Mouse (Mus musculus) spleen, adult 12 weeks (tissue): Measurements from ENCODE around the gene Gm10337.

Experiments
- DNase-seq: peaks from one replicate; pipeline ENCODE4 v3.0.0; 2022; ENCODE audit warnings: low spot score

The Gm10337 gene

DNA sequence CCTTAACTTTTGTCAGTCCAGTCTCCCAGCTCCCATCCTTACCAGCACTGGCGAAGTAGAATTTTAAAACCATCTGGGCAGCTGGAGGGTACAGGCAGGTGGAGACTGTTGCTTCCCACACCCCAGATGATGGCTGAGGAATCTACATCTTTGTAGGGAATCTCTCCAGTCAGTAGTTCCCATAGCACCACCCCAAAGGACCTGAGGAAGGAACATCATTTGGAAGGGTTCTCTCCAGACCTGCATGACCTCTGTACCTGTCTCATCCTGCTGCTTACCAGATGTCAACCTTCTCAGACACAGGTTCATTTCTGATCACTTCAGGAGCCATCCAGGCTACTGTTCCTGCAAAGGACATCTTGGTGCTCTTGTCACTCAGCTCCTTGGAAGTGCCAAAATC, at the start of gene Gm10337:
Gene Gm10337, plus strand, starts transcription at position 276 of the 400 bp plus-strand sequence.
- DNase-seq: no peak

DNA sequence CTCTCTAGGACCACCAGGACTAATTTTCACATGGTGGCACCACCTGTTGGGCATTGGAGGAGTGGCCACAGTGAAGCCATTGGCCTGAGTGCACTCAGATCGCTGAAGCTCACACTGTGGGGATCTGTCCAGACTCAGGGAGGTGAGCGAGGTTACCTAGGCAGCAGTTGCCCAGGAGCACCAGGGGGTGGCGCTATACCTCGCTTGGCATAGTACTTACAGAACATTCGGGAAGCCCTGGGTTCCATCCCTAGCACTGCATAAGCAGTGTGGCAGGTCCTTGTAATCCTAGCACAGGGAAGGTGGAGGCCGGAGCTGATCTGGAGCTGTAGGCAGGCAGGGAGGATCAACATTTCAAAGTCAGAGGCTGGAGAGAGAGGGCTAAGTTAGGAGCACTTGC, 47.5 kb upstream of the Gm10337 start:
- peak; percentile 21 for DNase-seq

DNA sequence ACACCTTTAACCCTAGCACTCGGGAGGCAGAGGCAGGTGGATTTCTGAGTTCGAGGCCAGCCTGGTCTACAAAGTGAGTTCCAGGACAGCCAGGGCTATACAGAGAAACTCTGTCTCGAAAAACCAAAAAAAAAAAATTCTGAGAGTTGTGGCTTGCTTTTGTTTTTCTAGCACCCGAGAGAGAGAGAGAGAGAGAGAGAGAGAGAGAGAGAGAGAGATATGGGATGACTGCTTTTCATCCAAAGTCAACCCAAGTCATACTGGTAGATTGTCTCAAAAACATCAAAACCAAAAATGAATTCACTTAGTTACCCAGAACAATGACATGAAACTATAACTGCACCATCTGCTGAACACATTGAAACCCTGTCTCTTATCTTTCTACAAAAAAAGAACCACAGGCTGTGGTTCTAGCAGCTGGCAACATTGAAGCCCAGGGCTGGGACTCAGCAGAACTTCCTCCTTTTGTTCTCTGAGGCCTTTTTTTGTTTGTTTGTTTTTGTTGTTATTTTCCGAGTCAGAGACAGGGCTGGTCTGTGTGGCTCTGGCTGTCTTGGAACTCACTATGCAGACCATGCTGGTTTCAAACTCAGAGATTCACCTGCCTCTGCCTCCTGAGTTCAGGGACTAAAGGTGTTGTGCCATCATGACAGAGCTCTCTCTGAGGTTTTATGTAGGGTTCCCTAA, 45.3 kb upstream of the Gm10337 start:
- no peak for DNase-seq

DNA sequence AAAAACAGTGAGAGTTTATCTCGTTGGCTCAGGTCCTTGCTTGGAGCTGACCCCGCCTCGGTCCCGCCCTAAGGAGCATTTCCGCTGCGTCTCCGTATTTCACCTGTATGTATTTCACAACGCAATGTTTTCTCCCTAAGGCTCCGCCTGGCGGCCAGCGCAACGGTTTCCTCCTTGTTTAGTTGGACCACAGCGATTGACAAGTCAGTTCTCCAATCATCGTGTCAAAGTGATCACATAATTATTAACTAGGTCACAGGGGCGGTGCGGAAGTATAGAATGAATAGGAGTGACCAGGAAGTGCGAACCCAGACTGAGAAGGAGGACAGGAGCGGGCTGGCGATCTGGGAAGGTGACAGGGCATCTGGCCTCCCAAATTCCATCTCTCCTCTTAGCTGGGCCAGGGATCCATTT, 44.6 kb upstream of the Gm10337 start, which contains the start of gene Prr13:
Gene Prr13, plus strand, starts transcription at position 125 of the 414 bp plus-strand sequence.
- peak; percentile 82 for DNase-seq

DNA sequence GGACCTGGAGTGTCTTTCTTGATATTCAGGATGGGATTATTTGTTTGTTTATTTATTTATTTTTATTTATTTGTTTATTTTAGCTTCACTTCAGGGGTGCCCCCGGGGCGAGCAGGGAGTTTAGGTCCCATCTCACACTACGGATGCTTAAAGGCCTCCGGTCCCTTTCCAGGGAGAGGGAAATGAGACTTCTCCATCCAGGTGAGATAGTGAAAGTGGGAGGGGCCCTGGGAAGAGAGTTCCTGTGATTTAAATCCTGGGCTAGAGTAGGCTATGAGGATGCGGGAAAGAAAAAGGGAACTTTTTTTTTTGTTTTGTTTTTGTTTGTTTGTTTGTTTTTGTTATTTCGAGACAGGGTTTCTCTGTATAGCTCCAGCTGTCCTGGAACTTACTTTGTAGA, 44.1 kb upstream of the Gm10337 start:
- no peak for DNase-seq

DNA sequence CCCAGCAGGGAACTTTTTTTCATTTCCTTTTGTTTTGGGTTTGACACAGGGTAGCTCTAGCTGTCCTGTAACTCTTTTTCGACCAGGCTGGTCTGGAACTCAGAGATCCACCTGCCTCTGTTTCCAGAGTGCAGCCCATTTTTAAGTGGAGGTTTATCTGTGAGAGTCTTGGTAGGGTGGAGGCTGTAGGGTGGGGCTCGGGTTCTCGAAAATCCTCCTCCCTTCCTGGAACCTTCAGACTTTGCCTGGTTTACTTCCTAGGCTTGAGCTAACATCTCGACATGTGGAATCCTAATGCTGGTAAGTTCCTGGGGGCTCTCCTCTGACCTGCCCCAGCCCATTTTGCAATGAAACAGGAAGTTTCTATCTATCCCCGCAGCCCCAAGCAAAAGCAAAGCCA, 43.7 kb upstream of the Gm10337 start:
- peak; percentile 19 for DNase-seq

DNA sequence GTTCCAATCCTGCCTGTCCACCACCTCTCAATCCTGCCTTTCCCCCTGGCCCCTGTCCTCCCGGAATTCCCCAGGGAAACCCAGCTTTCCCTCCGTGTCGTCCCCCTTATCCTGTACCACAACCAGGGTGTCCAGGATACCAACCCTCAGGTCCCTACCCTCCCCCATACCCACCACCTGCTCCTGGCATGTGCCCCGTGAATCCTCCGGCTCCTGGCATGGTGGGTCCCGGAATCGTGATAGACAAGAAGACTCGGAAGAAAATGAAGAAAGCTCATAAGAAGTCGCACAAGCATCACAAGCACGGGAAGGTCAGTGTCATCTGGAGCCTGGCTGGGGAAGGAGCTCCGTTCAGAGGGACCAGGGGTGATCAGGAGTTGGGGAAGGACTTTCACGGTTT, 43.1 kb upstream of the Gm10337 start:
- DNase-seq: no peak

DNA sequence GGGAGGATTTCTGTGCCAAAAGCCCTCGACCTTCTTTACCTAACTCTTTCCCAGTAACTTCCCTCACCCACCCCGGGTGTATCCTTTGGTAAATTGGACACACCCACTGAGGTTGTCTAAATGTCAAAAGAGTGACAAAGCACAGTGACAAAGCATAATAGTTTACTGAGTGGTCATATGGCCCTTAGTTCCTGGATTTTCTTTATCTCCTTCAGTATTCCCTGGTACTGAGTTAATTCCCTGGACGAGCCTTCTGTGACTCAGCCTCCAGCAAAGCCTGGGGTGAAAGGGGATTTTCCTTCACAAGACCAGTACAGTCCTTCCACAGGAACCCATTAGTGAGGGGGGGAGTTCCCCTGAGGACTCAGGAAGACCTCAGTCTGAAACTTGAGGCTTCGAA, 42.6 kb upstream of the Gm10337 start:
- no peak for DNase-seq

DNA sequence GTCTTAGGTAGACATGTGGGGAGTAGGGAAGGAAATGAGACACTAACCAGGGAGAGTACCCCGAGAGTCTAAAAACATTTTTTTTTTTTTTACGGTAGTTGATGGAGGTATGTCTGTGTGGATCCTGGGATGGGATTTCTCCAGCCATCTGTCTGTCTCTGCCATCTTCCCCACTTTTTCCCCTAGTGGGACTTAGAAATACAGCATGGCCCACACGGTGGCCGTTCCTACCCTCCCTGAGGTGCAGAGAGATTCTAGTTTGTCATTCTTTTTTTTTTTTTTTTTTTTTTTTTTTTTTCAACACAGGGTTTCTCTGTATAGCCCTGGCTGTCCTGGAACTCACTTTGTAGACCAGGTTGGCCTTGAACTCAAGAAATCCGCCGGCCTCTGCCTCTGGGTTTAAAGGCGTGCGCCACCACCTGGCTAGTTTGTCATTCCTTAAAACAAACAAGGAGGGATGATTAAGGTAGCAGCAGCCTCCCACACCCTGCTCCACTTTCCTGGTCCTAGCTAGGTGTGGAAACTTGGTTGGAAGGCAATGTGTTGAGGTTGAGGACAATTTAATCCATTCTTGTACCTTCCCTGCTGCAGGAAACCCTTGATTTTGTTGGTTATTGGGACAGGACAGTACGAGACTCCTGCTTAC, 42.0 kb upstream of the Gm10337 start:
- no peak for DNase-seq

DNA sequence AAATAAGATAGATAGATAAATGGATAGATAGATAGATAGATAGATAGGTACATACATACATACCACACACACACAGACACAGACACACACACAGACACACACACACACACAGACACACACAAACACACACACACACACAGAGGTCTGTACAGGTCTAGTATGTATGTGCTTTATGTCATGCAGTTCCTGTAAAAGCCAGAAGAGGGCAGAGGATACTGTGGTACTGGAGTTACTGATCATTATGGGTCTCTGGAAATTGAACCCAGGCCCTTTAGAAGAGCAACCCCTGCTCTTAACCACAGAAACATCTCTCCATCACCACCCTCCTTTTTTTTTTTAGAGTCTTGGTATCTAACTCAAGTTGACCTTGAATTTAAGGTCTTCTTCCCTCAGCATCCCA, 39.9 kb upstream of the Gm10337 start:
- DNase-seq: no peak

DNA sequence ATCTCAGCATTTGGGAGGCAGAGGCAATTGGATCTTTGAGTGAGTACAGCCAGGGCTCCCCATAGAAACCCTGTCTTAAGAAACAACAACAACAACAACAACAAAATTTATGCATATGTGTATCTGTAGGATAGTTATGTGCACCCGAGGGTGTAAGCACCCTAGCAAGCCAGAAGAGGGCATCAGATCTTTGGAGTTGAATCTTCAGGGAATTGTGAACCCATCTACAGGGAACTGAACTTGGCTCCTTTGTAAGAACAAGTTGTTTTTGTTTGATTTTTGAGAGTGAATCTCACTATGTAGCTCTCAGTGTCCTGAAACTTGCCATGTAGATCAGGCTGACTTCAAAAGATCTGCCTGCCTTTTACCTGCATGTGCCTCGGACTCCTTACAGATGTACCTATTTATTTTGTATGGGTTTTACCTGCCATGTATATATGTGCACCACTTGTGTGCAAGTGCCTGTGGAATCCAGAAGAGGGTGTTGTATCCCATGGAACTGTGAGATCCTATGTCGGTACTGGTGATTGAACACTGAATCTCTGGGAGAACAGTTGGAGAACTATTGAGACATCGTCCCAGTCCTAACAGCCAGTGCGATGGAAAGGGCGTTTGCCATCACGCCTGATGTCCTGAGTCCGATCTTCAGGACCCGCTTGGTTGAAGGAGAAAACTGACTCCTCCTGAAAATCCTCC, 34.7 kb upstream of the Gm10337 start:
- DNase-seq: no peak

DNA sequence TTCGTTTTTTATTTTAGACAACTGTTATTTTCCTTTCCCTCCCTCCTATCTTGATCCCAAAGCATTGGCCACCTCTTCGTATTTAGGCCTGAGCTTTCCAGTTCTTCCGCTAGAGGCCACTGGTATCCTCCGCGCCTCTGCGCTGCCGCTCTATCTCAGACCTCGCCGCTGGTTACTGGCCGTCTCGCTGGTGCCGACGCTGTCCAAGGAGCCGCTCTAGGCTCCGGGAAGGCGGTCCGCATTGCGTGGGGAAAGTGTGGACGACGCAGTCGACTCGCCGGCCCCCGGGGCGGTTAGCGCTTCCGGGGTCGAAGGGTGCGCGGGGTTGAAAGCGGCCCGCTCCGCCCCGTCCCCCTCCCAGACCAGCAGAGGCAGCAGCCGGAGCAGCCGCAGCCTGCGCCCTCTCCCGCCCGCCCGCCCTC, 33.3 kb upstream of the Gm10337 start, which contains the start of gene Pcbp2:
Gene Pcbp2, plus strand, starts transcription at position 357 of the 422 bp plus-strand sequence.
- peak; percentile 90 for DNase-seq

DNA sequence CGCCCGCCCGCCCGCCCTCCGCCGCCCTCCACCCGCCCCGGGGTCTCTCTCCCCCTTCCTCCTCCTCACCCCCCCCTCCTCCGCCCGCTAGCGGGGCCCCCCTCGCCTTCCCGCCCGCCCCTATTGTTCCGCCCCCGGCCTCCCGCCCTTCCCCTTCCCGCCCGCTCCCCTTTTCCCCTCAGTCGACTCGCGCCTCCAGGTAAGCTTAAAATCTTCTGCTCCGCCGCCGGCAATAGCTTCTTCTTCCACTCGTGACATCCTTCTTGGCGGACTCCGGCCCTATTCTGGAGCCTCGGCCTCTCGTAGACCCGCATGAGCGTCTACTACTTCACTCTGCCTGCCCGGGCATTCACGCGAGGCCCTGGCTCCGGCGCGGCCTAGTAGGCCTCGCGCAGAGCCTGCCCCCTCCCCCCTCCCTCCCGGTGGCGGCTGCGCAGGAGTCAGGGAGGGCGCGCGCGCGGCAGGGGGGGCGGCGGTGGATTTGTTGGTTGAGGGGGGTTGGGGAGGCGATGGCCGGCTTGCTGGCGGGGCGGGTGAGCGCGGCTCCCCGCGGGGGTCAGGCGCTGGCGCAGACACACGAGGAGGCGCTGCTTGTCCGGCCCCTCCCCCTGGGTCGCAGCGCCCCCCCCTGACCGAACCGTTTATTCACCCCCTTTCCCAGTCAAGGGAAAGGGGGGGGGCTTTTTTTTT, 32.8 kb upstream of the Gm10337 start:
- DNase-seq: peak; percentile 63

DNA sequence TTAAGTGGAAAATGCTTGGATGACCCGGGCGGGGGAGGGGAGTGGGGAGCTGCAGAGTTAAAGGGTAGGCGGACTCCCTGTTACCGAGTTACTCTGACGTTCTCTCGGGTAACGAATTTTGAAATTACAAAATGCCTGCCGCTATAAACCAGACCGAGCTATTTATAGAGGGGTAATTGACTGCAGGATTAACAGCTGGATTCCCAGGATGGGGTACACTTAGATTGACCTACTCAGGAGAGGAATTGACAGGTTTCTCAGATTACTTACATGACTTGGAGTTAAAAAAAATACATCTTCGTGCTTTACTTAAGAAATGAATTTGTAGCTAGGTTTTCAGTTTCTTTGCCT, 32.3 kb upstream of the Gm10337 start:
- no peak for DNase-seq

DNA sequence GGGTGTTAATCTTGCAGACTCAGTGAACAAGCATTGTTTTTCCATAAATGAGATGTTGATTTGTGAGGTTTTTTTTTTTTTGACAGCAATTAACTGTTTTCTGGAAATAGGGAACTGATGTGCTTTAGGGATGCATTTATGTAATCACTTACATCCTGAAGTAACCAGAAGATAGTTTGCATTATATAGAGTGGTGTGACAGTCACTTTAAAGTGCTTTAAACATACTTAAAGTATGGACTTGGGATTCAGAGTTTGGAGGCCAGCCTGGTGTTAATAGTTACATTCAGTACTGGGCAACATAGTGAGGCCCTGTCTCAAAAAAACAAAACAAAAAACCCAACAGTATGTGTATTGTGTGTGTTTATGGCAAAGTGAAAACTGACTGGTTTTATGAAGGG, 31.8 kb upstream of the Gm10337 start:
- DNase-seq: no peak

DNA sequence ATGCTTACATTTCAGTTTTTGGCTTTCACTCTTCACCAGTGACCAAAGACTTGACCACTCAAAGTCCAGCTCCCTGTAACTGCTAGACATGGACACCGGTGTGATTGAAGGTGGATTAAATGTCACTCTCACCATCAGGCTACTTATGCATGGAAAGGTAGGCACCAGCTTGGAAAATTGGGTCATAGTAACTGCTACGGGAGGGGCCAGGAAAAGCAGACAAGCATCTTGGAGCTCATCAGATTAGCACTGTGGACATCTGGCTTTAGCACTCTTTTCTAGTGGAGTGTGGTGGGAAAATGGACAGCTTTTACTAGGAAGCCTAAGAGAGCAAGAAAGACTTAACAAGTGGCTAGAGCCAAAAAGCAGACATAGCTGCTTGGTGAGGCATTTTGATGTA, 30.3 kb upstream of the Gm10337 start:
- DNase-seq: no peak

DNA sequence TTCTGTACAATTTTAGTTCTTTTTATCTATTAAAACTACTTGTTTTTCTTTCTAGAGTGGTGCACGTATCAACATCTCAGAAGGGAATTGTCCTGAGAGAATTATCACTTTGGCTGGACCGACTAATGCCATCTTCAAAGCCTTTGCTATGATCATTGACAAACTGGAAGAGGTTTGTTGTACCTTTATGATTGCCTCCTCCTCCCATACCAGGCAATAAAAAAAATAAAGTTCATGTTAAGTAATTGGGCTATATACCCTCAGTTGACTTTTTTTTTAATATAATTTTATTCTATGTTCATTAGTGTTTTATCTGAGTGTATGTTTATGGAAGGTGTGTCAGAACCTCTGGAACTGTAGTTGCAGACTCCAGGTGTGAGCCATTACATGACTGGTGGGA, 29.0 kb upstream of the Gm10337 start:
- DNase-seq: no peak

DNA sequence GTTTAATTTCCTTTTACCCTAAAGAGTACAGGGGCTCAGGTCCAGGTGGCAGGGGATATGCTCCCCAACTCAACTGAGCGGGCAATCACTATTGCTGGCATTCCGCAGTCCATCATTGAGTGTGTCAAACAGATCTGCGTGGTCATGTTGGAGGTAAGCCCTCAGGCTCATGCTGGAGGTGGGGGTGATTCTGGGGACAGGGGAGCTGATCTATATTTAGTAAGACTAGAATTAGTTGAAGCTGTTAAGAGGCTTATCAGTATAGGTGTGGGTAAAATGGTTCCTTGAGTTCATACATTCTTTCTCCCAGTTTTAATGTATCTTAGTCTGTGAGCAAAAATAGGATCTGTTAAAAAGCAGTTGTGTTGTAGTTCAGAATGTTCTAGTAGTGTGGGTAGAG, 20.4 kb upstream of the Gm10337 start:
- no peak for DNase-seq

DNA sequence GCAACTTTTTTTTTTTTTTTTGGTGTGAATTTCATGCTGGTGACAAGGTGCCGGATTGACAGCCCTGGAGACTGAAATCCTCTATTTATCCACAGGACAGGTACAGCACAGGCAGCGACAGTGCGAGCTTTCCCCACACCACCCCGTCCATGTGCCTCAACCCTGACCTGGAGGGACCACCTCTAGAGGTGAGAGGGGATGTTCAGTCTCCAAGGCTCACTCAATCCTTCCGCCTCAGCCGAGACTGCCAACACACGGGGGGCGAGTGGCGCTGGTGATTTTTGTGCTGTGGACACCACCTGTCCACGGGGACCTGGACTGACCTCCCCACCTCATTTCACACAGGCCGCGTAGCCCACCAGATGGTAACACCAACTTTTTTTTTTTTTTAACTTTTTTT, 17.7 kb upstream of the Gm10337 start:
- no peak for DNase-seq

DNA sequence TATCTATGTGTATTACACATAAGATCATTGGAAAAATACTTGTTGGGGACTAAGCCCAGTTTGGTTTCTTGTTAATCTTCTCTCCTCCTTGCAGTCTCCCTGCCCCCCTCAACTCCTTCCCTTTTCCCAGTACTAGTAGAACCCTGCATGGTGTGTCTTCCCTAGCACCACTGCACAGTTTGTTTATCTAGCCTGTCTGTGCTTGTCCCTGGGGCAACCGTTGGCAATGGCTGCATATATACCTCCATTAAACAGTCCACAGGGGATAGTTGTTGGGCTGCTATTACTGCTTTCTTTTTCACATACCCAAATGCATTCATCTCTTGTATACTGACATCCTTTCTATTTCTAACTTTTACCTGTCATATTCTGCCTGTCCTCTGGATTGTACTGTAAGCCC, 15.9 kb upstream of the Gm10337 start:
- DNase-seq: no peak

DNA sequence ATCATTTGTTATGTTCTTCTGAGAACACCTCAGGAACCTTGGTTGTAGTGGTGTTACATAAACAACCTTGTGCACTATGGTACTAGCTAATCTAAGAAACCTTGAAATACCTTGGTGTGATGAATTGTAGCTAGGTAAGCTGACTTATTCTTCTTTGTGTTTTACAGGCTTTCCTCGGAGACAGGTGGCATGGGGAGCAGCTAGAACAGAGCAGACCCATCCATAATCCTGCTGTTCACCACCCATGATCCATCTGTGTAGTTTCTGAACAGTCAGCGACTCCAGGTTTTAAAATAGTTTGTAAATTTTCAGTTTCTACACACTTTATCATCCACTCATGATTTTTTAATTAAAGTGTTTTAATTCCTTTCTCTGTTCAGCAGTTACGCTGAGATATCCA, 5.2 kb upstream of the Gm10337 start:
- no peak for DNase-seq

DNA sequence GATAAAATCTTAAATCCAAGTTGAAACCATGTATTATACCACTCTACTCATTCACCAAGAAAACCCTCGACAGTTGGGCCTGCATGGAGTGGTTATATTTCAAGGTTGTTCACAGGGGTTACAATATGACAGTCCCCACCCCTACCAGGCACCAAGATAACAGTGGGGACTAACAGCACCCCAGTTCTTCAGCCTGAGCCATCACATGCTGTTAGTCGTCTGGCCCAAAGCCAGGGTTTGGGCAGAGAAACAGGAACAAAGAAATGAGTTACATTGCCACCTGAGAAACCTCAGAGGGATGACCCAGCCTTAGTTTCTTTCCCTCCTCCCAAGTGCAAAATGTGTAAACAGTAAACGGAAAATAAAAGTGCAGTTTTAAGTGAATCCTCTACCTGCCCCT, 4.2 kb upstream of the Gm10337 start:
- no peak for DNase-seq

DNA sequence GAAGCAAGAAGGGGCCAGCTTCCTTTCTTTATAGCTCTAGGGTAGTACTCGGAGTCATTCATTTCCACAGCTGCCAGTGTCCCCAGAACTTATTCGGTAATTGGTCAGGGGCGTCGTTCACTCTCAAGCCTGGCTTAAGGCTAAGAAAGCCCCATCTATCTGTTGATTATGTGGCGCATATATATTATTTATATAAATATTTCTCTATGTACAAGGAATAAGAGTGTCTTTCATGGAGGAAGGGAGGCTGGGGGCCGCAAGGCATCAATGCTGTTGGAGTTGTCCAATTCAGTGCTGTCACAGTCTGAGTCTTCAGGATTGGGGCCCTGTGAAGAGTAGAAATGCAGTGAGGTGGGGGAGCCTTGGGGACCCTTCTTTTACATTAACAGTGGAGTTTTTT, 3.7 kb upstream of the Gm10337 start:
- no peak for DNase-seq
